Mouse (Mus musculus): Measurements from ENCODE around the gene Vmn1r94. TPM values are rescaled to one million over a fixed set of nuclear protein-coding genes. Genes with fewer than 3 reads are reported as not detected.

The Vmn1r94 gene
- not detected for polyA plus RNA-seq (2014; fragmentation: Illumina TruSeq; extraction: RNeasy Lipid Tissue Mini Kit (QIAGEN cat#74804); ENCODE audit: low read depth, low replicate concordance)

GRCm38 (mm10) chr7:20168277-20168676 lies at the start of gene Vmn1r94:
Gene Vmn1r94 (minus strand): TSS chr7:20168377.

DNA sequence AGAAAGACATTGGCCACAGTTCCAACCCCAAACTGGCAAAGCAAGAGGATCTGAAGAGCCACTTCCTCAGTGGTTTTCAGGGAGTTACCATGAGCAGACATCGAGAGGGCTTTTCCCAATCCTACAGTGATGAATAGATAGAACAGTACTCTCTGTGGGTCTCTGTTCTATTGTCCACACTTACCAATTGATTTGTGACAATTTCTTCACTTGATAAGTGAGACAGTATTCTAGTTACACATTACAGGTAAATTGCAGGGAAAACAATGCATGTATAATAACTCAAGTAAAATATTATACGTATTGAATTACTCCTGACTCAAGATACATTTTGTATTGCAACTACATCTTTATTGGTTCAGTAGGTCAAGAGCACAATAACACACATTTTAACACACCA lies 37.3 kb upstream of the Vmn1r94 start, which contains the start of gene Gm6164:
Gene Gm6164 (minus strand): TSS at position 101 of the 400 bp plus-strand sequence.

DNA sequence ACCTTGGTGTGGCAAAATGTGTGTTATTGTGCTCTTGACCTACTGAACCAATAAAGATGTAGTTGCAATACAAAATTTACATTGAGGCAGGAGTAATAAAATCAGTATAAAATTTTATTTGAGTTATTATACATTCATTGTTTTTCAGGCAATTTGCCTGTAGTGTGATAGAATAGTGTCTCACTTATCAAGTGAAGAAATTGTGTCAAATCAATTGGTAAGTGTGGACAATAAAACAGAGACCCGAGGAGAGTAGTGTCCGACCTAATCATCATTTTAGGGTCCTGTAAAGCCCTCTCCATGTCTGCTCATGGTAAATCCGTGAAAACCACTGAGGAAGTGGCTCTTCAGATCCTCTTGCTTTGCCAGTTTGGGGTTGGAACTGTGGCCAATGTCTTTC lies 25.2 kb upstream of the Vmn1r94 start, which contains the start of gene Vmn1r95:
Gene Vmn1r95 (plus strand): TSS at position 301 of the 400 bp plus-strand sequence.

GRCm38 (mm10) chr7:20138988-20139387 lies 29.2 kb downstream of the Vmn1r94 start, which contains the start of gene Vmn1r93:
Gene Vmn1r93 (minus strand): TSS chr7:20139088.

DNA sequence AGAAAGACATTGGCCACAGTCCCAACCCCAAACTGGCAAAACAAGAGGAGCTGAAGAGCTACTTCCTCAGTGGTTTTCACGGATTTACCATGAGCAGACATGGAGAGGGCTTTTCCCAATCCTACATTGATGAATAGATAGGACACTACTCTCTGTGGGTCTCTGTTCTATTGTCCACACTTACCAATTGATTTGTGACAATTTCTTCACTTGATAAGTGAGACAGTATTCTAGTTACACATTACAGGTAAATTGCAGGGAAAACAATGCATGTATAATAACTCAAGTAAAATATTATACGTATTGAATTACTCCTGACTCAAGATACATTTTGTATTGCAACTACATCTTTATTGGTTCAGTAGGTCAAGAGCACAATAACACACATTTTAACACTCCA lies 45.7 kb downstream of the Vmn1r94 start, which contains the start of gene Gm16442:
Gene Gm16442 (minus strand): TSS at position 101 of the 400 bp plus-strand sequence.

Other genes with a start within 250 kb of the Vmn1r94 start
- gene Pvr, start 247.2 kb downstream of the Vmn1r94 start, polyA plus RNA-seq (2014; fragmentation: Illumina TruSeq; extraction: RNeasy Lipid Tissue Mini Kit (QIAGEN cat#74804); ENCODE audit: low read depth, low replicate concordance): 11.8 TPM
- not detected for gene Igsf23, start 217.6 kb downstream of the Vmn1r94 start, polyA plus RNA-seq (2014; fragmentation: Illumina TruSeq; extraction: RNeasy Lipid Tissue Mini Kit (QIAGEN cat#74804); ENCODE audit: low read depth, low replicate concordance)
- 0.16 TPM for gene Ceacam20, start 203.0 kb downstream of the Vmn1r94 start, polyA plus RNA-seq (2014; fragmentation: Illumina TruSeq; extraction: RNeasy Lipid Tissue Mini Kit (QIAGEN cat#74804); ENCODE audit: low read depth, low replicate concordance)
- 0.16 TPM for gene Nlrp9b, start 176.9 kb downstream of the Vmn1r94 start, polyA plus RNA-seq (2014; fragmentation: Illumina TruSeq; extraction: RNeasy Lipid Tissue Mini Kit (QIAGEN cat#74804); ENCODE audit: low read depth, low replicate concordance)
- not detected for gene Vmn1r91, start 68.7 kb downstream of the Vmn1r94 start, polyA plus RNA-seq (2014; fragmentation: Illumina TruSeq; extraction: RNeasy Lipid Tissue Mini Kit (QIAGEN cat#74804); ENCODE audit: low read depth, low replicate concordance)
- gene Gm16442, start 45.8 kb downstream of the Vmn1r94 start, polyA plus RNA-seq (2014; fragmentation: Illumina TruSeq; extraction: RNeasy Lipid Tissue Mini Kit (QIAGEN cat#74804); ENCODE audit: low read depth, low replicate concordance): not detected
- not detected for gene Vmn1r93, start 29.3 kb downstream of the Vmn1r94 start, polyA plus RNA-seq (2014; fragmentation: Illumina TruSeq; extraction: RNeasy Lipid Tissue Mini Kit (QIAGEN cat#74804); ENCODE audit: low read depth, low replicate concordance)
- gene Vmn1r95, start 25.3 kb upstream of the Vmn1r94 start, polyA plus RNA-seq (2014; fragmentation: Illumina TruSeq; extraction: RNeasy Lipid Tissue Mini Kit (QIAGEN cat#74804); ENCODE audit: low read depth, low replicate concordance): not detected
- gene Gm6164, start 37.2 kb upstream of the Vmn1r94 start, polyA plus RNA-seq (2014; fragmentation: Illumina TruSeq; extraction: RNeasy Lipid Tissue Mini Kit (QIAGEN cat#74804); ENCODE audit: low read depth, low replicate concordance): not detected
- not detected for gene Gm4498, start 65.5 kb upstream of the Vmn1r94 start, polyA plus RNA-seq (2014; fragmentation: Illumina TruSeq; extraction: RNeasy Lipid Tissue Mini Kit (QIAGEN cat#74804); ENCODE audit: low read depth, low replicate concordance)
- gene Gm5890, start 94.5 kb upstream of the Vmn1r94 start, polyA plus RNA-seq (2014; fragmentation: Illumina TruSeq; extraction: RNeasy Lipid Tissue Mini Kit (QIAGEN cat#74804); ENCODE audit: low read depth, low replicate concordance): not detected
- not detected for gene Gm4133, start 165.7 kb upstream of the Vmn1r94 start, polyA plus RNA-seq (2014; fragmentation: Illumina TruSeq; extraction: RNeasy Lipid Tissue Mini Kit (QIAGEN cat#74804); ENCODE audit: low read depth, low replicate concordance)
- not detected for gene Gm5728, start 207.0 kb upstream of the Vmn1r94 start, polyA plus RNA-seq (2014; fragmentation: Illumina TruSeq; extraction: RNeasy Lipid Tissue Mini Kit (QIAGEN cat#74804); ENCODE audit: low read depth, low replicate concordance)
- gene Vmn1r100, start 249.6 kb upstream of the Vmn1r94 start, polyA plus RNA-seq (2014; fragmentation: Illumina TruSeq; extraction: RNeasy Lipid Tissue Mini Kit (QIAGEN cat#74804); ENCODE audit: low read depth, low replicate concordance): not detected